16 mouse cellular contexts compared by ENCODE assay signal in genomic region chr3:79866526-79866925, GRCm38 (mm10). TPM values are rescaled to one million over a fixed set of nuclear protein-coding genes. Genes with fewer than 3 reads are reported as not detected.
A peak's percentile ranks its signal among the peaks of the same experiment; 100 is the strongest.
DNase-seq lines count a peak whose midpoint lies in the region; ATAC-seq and TF ChIP-seq lines count a peak whose summit lies in the region.
"Had no signal": no experiment of that assay in that cellular context is flagged by ENCODE, and none has a peak within 500 bp of the region (broad histone marks: within the 10 kb centered on the region; RNA-seq: fewer than 3 reads in every experiment).

No protein-coding gene starts in this region.

- no peak overlapping the region for H3K4me3 ChIP-seq in layer of hippocampus, adult 2 months
- no peak overlapping the region for H3K4me3 ChIP-seq in forebrain, embryonic 15.5 days
- no peak overlapping the region for H3K4me3 ChIP-seq in midbrain, embryonic 16.5 days (ENCODE audit: low read depth, low read length)
- H3K4me3 ChIP-seq: heart, embryonic 13.5 days had no signal

- peak overlapping the region; percentile 92 for H3K27ac ChIP-seq in layer of hippocampus, adult 2 months
- H3K27ac ChIP-seq in forebrain, embryonic 15.5 days (replicated peaks) = peak overlapping the region; percentile 77
- peak overlapping the region; percentile 89 for H3K27ac ChIP-seq in midbrain, embryonic 16.5 days (ENCODE audit: low read length)
- H3K27ac ChIP-seq: heart, embryonic 13.5 days had no signal

- no peaks in the 10 kb centered on the region for H3K27me3 ChIP-seq in forebrain, embryonic 15.5 days
- no peaks in the 10 kb centered on the region for H3K27me3 ChIP-seq in midbrain, embryonic 16.5 days (ENCODE audit: control insufficient read depth, insufficient read depth, low read depth, low read length)
- H3K27me3 ChIP-seq: CH12.LX; heart, embryonic 13.5 days had no signal

- no peaks in the 10 kb centered on the region for H3K36me3 ChIP-seq in forebrain, embryonic 15.5 days
- H3K36me3 ChIP-seq in midbrain, embryonic 16.5 days (ENCODE audit: control insufficient read depth, insufficient read depth, low read length) = no peaks in the 10 kb centered on the region
- H3K36me3 ChIP-seq: heart, embryonic 13.5 days had no signal

- H3K9ac ChIP-seq in forebrain, embryonic 15.5 days (replicated peaks) = no peak overlapping the region
- no peak overlapping the region for H3K9ac ChIP-seq in midbrain, embryonic 16.5 days (ENCODE audit: low read depth, low read length)
- H3K9ac ChIP-seq: heart, embryonic 13.5 days; lung, embryonic 14.5 days had no signal

- peak; percentile 32 to 44 for DNase-seq in cerebellum, postnatal 10 days
- no peak for DNase-seq in cerebellum, postnatal 25 days
- DNase-seq in layer of hippocampus, adult 2 months (ENCODE audit: low spot score in 2 of 2) = no peak
- DNase-seq in layer of hippocampus, adult 9-11 months = no peak
- DNase-seq in adrenal gland, adult (ENCODE audit: inconsistent age in 2 of 2, low spot score in 1 of 2) = no peak
- no peak for DNase-seq in left cerebral cortex, adult 9 months (ENCODE audit: low spot score in 2 of 2)
- DNase-seq: adrenal gland, postnatal 36 days; lung, embryonic 14.5 days; thymus, adult 2 months had no signal

- WGBS in forebrain, embryonic 15.5 days = 83% methylated on average over 9 of the region's 9 CpGs
- 55% methylated on average over 9 of the region's 9 CpGs for WGBS in midbrain, embryonic 16.5 days

- peaks cover 23% of the 10 kb centered on the region for H3K4me1 ChIP-seq in forebrain, embryonic 15.5 days
- H3K4me1 ChIP-seq in midbrain, embryonic 16.5 days (ENCODE audit: control insufficient read depth, insufficient read depth, low read length) = peaks cover 17% of the 10 kb centered on the region
- H3K4me1 ChIP-seq: heart, embryonic 13.5 days had no signal

- H3K4me2 ChIP-seq in forebrain, embryonic 15.5 days (replicated peaks) = no peak overlapping the region
- 0 out of 2 replicates have a peak overlapping the region, but pooled peaks have one; percentile 9 for H3K4me2 ChIP-seq in midbrain, embryonic 16.5 days (ENCODE audit: low read length)
- H3K4me2 ChIP-seq: heart, embryonic 13.5 days; liver, embryonic 11.5 days; lung, embryonic 14.5 days had no signal

- no peaks in the 10 kb centered on the region for H3K9me3 ChIP-seq in forebrain, embryonic 15.5 days
- H3K9me3 ChIP-seq in midbrain, embryonic 16.5 days (replicated peaks; ENCODE audit: control insufficient read depth, low read length, poor library complexity, severe bottlenecking) = no peaks in the 10 kb centered on the region
- H3K9me3 ChIP-seq: heart, embryonic 13.5 days had no signal

- ATAC-seq in forebrain, embryonic 15.5 days (replicated peaks) = peak; percentile 39
- peak; percentile 69 for ATAC-seq in midbrain, embryonic 16.5 days

- TF ChIP-seq CTCF in layer of hippocampus, adult 2 months (conservative IDR thresholded peaks at IDR 0.05) = peak; percentile 21; the same call in 1 of the 2 replicates

RNA-seq across cellular contexts. Expression of gene Tmem144, which starts 14.0 kb away (rescaled TPM):
- total RNA-seq in layer of hippocampus, adult 2 months (2021) = 10 to 100 TPM; 18.3 to 23.4 TPM
- 1.6 and 1.8 TPM in 2 replicates for polyA plus RNA-seq in forebrain, embryonic 15.5 days (2015; fragmentation: Nextera tagmentation; extraction: Ambion mirVana)
- 1.2 and 1.3 TPM in 2 replicates for polyA plus RNA-seq in midbrain, embryonic 16.5 days (2015; fragmentation: Nextera tagmentation; extraction: Ambion mirVana)
- total RNA-seq: megakaryocyte-erythroid progenitor cell, adult 5-6 weeks had no signal

RNA-seq across cellular contexts. Expression of gene Fam198b, which starts 17.8 kb away (rescaled TPM):
- 1 to 10 TPM; 4.8 to 5.8 TPM for total RNA-seq in layer of hippocampus, adult 2 months (2021)
- polyA plus RNA-seq in forebrain, embryonic 15.5 days (2015; fragmentation: Nextera tagmentation; extraction: Ambion mirVana) = 0.88 and 2.4 TPM in 2 replicates
- polyA plus RNA-seq in midbrain, embryonic 16.5 days (2015; fragmentation: Nextera tagmentation; extraction: Ambion mirVana) = 0.59 and 0.80 TPM in 2 replicates
- total RNA-seq: neutrophil, adult 5-6 weeks had no signal

Comparison
In these comparisons a context has a peak if more than half of its experiments do, and no peak if none do; other contexts are left out.
1. DNase-seq: peak in cerebellum, postnatal 10 days (2 of 2); none in cerebellum, postnatal 25 days (0 of 2), layer of hippocampus, adult 2 months (0 of 2), layer of hippocampus, adult 9-11 months (single experiment), adrenal gland, adult (0 of 2) and left cerebral cortex, adult 9 months (0 of 2).
2. Peak in every context shown above with its lines, with median percentiles within 50 percentile points of each other: H3K27ac ChIP-seq.